Mouse (Mus musculus): ENCODE results near the gene Hist3h2ba. TPM values are rescaled to one million over a fixed set of nuclear protein-coding genes. Genes with fewer than 3 reads are reported as not detected.
"Not testable (repeated sequence)": the region's sequence is repeated elsewhere in the genome, so short reads cannot be mapped to it uniquely, and the experiment has no call there.

Gene Hist3h2ba
- total RNA-seq, 2 experiments from 2014 or later = not detected

DNA sequence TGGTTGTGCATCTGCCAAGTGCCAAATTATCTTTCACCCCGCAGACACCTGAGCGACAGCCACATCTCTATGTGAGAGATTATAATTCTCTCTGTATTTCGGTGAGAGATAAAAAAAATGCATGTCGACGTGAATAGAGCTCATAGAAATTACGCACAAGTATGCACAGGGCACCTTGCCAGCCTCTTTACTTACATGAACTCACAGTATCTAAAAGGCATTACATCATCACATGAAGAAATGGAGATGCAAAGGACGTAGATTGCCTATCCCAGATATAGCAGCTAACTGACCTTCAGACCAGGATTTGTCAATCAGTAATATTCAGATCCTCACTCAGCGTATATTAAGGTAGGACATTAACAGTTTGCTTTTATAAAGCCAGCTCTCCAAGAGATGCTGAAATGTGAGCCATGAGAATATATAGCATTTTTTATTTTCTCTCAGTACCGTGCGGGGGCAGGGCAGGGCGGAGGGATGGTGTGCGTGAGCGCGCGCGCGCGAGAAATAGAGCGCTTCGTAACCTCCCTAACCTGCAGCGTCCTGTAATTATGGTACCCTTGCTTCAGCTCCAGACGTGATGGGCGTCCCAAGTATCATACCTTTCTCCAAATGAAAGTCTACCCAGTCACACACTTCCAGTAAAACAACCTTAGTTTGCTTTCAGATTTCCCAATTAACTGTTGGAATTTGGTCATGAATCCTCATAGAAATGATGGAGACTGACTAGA, 757 bp upstream of the Hist3h2ba start:
- DNase-seq = no peak
- Histone ChIP-seq H3K27ac (no peak overlapping the region), H3K4me3 (peak overlapping the region; percentile 69)
- no peak for TF ChIP-seq CTCF (IDR thresholded peaks at IDR 0.05)
- intact Hi-C loops (cut with DNase I) = no loop called here

DNA sequence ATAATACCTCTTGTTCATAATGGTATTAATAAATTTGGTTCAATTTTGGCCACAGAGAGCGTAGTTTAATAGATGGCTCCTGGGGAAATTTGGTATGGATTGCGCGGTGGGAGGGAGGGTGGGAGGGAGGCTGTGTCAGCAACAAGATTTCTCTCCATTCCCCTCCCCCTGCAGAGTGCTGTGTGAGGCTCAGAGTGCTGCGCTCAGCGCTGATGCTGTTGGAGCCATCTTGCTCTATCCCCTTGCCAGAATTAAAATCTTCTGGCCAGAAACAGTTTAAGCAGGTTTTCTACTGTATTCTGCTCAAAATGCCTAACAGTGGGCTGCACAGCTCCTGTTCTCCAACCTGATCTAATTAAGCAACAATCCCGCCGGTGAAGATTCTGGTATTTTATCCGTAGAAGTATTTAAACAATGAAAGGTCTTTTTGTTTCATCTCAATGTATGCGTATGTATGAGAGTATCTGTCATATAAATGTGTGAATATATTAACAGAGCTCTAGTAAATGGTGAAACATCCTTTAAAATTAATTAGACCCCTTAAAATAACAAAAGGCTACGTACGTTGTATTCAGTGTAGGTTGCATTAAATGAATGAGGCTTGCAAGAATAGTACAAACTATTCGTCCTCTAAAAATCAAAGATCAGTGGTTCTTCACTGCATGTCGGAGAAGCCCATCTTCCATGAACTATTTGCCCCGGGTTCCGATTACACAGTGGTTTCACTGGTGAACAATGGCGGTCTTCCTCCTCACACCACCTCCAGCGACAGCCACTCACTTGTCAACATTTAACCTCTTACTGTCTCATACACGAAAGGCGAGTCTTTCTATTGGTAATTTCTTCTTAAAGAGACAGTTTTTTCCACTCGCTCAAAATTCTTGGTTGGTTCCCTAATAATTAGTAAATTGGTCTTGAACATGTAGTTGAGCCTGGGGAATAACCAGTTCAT, 1.0 kb downstream of the Hist3h2ba start:
- DNase-seq = no peak
- no peak for TF ChIP-seq CTCF (IDR thresholded peaks at IDR 0.05)
- H3K4me3 ChIP-seq = no peak overlapping the region; the same call in 1 of the 2 replicates
- intact Hi-C loops (cut with DNase I) = no loop called here
- no peak overlapping the region for H3K27ac ChIP-seq

- Histone ChIP-seq H3K4me3 (no peak overlapping the region), H3K27ac (no peak overlapping the region)
- no peak for DNase-seq
- intact Hi-C loops (cut with DNase I) = no loop called here
- TF ChIP-seq CTCF (IDR thresholded peaks at IDR 0.05) = no peak
These were observed 2.5 kb downstream of the Hist3h2ba start for GRCm38 (mm10) chr11:58951210-58951609.

DNA sequence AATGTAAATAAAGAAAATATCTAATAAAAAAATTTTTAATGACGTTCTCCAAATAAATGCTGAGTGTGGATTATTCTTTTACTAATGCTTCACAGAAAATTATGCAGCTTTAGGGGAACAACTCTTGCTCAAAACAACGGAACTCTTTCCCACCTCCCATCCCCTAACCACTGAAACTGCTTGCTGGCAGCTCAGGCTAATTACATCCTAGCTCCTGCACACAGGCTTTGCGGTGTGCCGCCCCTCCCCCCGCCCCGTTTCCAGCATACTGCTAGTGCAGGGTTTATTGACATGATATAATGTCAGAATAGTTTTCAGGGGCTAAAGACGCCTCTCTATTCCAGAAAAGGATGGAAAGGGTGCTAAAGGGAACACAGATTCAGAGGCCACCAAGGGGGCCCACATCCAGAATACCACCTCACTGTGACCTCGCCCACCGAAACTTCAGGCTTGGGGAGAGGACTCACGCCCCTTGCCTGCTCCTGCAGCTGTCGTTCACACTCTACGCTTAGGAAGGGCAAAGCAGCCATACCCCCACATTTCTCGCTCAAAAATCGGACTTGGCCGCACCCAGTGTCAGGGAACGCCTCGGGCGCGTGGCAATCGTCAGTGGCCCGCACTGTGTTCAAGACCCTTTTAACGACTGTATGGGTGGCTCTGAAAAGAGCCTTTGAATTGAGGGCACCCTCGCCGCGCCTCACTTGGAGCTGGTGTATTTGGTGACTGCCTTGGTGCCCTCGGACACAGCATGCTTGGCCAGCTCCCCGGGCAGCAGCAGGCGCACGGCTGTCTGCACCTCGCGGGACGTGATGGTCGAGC, 4.8 kb downstream of the Hist3h2ba start:
- Histone ChIP-seq H3K27ac (peak overlapping the region; percentile 99), H3K4me3 (peak overlapping the region; percentile 97)
- TF ChIP-seq CTCF (IDR thresholded peaks at IDR 0.05) = no peak
- peak; percentile 53 for DNase-seq
- intact Hi-C loops (cut with DNase I) = no loop called here

DNA sequence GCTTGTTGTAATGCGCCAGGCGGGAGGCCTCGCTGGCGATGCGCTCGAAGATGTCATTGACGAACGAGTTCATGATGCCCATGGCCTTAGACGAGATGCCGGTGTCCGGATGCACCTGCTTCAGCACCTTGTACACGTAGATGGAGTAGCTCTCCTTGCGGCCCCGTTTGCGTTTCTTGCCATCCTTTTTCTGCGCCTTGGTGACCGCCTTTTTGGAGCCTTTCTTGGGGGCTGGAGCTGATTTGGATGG, 5.4 kb downstream of the Hist3h2ba start:
- intact Hi-C loops (cut with DNase I) = not testable (repeated sequence)
- peak overlapping the region; percentile 99 for H3K27ac ChIP-seq
- DNase-seq = peak; percentile 49

GRCm38 (mm10) chr11:58954420-58955142, 5.9 kb downstream of the Hist3h2ba start, which contains the start of the genes Hist3h2a and Trim17:
Gene Hist3h2a (plus strand): TSS chr11:58954685.
Gene Trim17 (plus strand): TSS chr11:58954685.
- peak; percentile 69 for TF ChIP-seq CTCF (IDR thresholded peaks at IDR 0.05)
- Histone ChIP-seq H3K27ac (peak within 1 kb of the TSS; percentile 99), H3K4me3 (peak within 1 kb of the TSS; percentile 97)
- intact Hi-C loops (cut with DNase I) = loop anchor here (1.0 kb wide), 1 partner anchor 26 kb away; no protein-coding TSS in a partner anchor
- peak; percentile 91 for DNase-seq

More for the DNA sequence above, 5.4 kb downstream of the Hist3h2ba start:
- H3K4me3 ChIP-seq = peak overlapping the region; percentile 97

GRCm38 (mm10) chr11:58955143-58955867, 6.6 kb downstream of the Hist3h2ba start:
- TF ChIP-seq CTCF (IDR thresholded peaks at IDR 0.05) = peak; percentile 30; the same call in 1 of the 2 replicates
- H3K27ac ChIP-seq = peak overlapping the region; percentile 99
- peak overlapping the region; percentile 97 for H3K4me3 ChIP-seq
- DNase-seq = no peak
- intact Hi-C loops (cut with DNase I) = loop anchor here (1.0 kb wide), 1 partner anchor 27 kb away; no protein-coding TSS in a partner anchor

GRCm38 (mm10) chr11:58955868-58956257, 7.1 kb downstream of the Hist3h2ba start:
- intact Hi-C loops (cut with DNase I) = loop anchor here (1.0 kb wide), 1 partner anchor 28 kb away; no protein-coding TSS in a partner anchor
- DNase-seq = no peak
- peak overlapping the region; percentile 99 for H3K27ac ChIP-seq
- TF ChIP-seq CTCF (IDR thresholded peaks at IDR 0.05) = no peak
- peak overlapping the region; percentile 97 for H3K4me3 ChIP-seq

DNA sequence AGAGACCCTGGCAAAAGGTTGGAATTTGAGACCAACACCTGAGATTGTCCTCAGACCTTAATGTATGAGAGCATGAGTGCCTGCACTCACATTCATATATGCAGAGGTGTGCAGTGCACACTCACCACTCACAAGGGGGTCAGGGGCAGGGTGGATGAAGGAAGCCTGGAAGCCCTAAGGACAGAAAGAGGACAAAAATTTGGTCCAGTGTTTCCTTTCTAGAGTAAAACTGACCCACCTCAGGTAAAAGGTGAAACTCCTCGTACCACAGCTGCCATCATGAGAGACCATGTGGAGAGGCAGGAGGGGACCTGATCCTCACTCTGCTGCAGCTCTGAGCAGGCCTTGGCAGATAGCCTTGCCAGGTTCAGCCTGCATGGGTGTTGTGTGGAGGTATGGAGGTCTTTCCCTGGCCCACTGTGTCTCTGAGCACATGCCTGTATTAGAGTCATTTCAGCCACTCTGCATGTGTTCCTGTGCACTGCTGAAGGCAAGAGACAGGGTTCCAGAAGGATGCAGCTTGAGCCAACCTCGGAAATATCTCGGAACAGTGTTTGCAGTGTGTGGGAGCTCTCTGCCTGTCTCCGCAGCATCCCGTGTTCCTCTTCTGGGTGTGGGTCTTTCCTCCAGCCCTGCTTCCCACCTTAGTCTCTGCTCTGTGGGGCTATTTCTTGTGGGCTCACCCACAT, 8.7 kb downstream of the Hist3h2ba start:
- H3K4me3 ChIP-seq = peak overlapping the region; percentile 97; the same call in 1 of the 2 replicates
- intact Hi-C loops (cut with DNase I) = no loop called here
- no peak for DNase-seq
- H3K27ac ChIP-seq = no peak overlapping the region
- TF ChIP-seq CTCF (IDR thresholded peaks at IDR 0.05) = no peak

- H3K4me3 ChIP-seq = no peak overlapping the region
- no peak for DNase-seq
- no peak for TF ChIP-seq CTCF (IDR thresholded peaks at IDR 0.05)
- H3K27ac ChIP-seq = no peak overlapping the region
- intact Hi-C loops (cut with DNase I) = no loop called here
These were observed 9.8 kb downstream of the Hist3h2ba start for GRCm38 (mm10) chr11:58958536-58958935.

Measured in gastrocnemius, adult 2 months (tissue).